9 mouse cellular contexts compared by ENCODE assay signal in the genomic region with DNA sequence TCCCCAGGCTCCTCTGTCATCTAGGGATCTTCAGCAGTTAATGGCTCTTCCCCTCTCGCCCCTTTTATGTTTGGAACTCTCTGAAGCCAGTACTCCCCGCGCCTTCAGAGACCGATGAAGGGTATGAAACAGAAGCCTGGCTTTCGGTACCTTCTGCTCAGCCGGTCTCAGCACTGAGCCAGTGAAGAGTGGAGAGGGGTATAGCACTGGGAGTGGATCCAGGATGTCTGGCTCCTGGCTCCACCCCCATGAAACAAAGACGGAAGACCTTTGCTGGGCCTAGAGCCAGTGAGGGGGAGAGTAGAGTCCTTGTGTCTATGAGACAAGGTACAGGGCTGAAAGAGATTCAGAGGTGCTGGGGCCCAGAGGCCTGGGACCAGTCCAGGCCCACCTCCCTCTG. TPM values are rescaled to one million over a fixed set of nuclear protein-coding genes. Genes with fewer than 3 reads are reported as not detected.
DNase-seq lines count a peak whose midpoint lies in the region; ATAC-seq and TF ChIP-seq lines count a peak whose summit lies in the region.
"Had no signal": no experiment of that assay in that cellular context is flagged by ENCODE, and none has a peak within 500 bp of the region (broad histone marks: within the 10 kb centered on the region; RNA-seq: fewer than 3 reads in every experiment).

No protein-coding gene starts in this region.

- H3K27me3 ChIP-seq in limb, embryonic 13.5 days, result no peaks in the 10 kb centered on the region
- no peaks in the 10 kb centered on the region for H3K27me3 ChIP-seq in small intestine, adult 2 months (ENCODE audit: control insufficient read depth, insufficient read depth, low read length)
- H3K27me3 ChIP-seq: neural tube, embryonic 12.5 days had no signal

- WGBS in limb, embryonic 13.5 days, result 65% methylated on average over 7 of the region's 7 CpGs
- 70% methylated on average over 7 of the region's 7 CpGs for WGBS in small intestine, adult 2 months

- TF ChIP-seq CTCF in brain, embryonic 14.5 days (IDR thresholded peaks at IDR 0.05; ENCODE audit: borderline replicate concordance, extremely low read depth, insufficient read depth, insufficient read length), result no peak
- no peak for TF ChIP-seq CTCF in small intestine, adult 2 months (IDR thresholded peaks at IDR 0.05; ENCODE audit: extremely low read depth, insufficient read length, insufficient replicate concordance, low read depth, low read length)

- H3K4me2 ChIP-seq in limb, embryonic 13.5 days (replicated peaks), result peak overlapping the region; percentile 21; the same call in 1 of the 2 replicates
- H3K4me2 ChIP-seq: neural tube, embryonic 12.5 days had no signal

- peak; percentile 52 to 60 for DNase-seq in cerebellum, postnatal 10 days
- DNase-seq in cerebellum, adult 9-11 months, result no peak
- DNase-seq in brain, embryonic 14.5 days (ENCODE audit: low read depth), result peak; percentile 77
- DNase-seq in heart, postnatal 36 days, result peak; percentile 54 to 59
- no peak for DNase-seq in spleen, postnatal 10 days (ENCODE audit: low spot score in 2 of 2)
- DNase-seq in frontal cortex, postnatal 10 days (ENCODE audit: low spot score in 2 of 2), result no peak

- no peak for TF ChIP-seq POLR2A in brain, embryonic 14.5 days (IDR thresholded peaks at IDR 0.05; ENCODE audit: borderline replicate concordance, extremely low read depth, insufficient read depth, insufficient read length, poor library complexity, severe bottlenecking)
- no peak for TF ChIP-seq POLR2A in small intestine, adult 2 months (IDR thresholded peaks at IDR 0.05; ENCODE audit: low read depth, low read length)

- H3K4me1 ChIP-seq in limb, embryonic 13.5 days, result peaks cover 13% of the 10 kb centered on the region
- H3K4me1 ChIP-seq in small intestine, adult 2 months (ENCODE audit: control insufficient read depth, insufficient read depth, insufficient read length, low read length), result peaks cover 4% of the 10 kb centered on the region; the same call in 1 of the 2 replicates
- H3K4me1 ChIP-seq: neural tube, embryonic 12.5 days had no signal

- H3K36me3 ChIP-seq in limb, embryonic 13.5 days, result no peaks in the 10 kb centered on the region
- H3K36me3 ChIP-seq in small intestine, adult 2 months (ENCODE audit: control insufficient read depth, insufficient read depth, low read length), result no peaks in the 10 kb centered on the region
- H3K36me3 ChIP-seq: neural tube, embryonic 12.5 days had no signal

- ATAC-seq in limb, embryonic 13.5 days (ENCODE audit: low FRiP score, low read depth), result peak; percentile 51; the same call in 1 of the 2 replicates

- no peaks in the 10 kb centered on the region for H3K9me3 ChIP-seq in limb, embryonic 13.5 days
- H3K9me3 ChIP-seq: neural tube, embryonic 12.5 days had no signal

- intact Hi-C loops in heart, postnatal 36 days (cut with DNase I), result loop anchor here (2.0 kb wide), 2 partner anchors 37 to 39 kb away; partner anchors contain the start of gene Zfp319

- peak overlapping the region; percentile 44; the same call in 1 of the 2 replicates for H3K27ac ChIP-seq in limb, embryonic 13.5 days
- no peak overlapping the region for H3K27ac ChIP-seq in small intestine, adult 2 months (ENCODE audit: insufficient read depth, low read depth, low read length)
- H3K27ac ChIP-seq: neural tube, embryonic 12.5 days had no signal

- no peak overlapping the region for H3K4me3 ChIP-seq in limb, embryonic 13.5 days
- H3K4me3 ChIP-seq in small intestine, adult 2 months (ENCODE audit: low read depth, low read length), result peak overlapping the region; percentile 35
- H3K4me3 ChIP-seq: neural tube, embryonic 12.5 days had no signal

- H3K9ac ChIP-seq in limb, embryonic 13.5 days, result no peak overlapping the region
- H3K9ac ChIP-seq: neural tube, embryonic 12.5 days had no signal

RNA-seq across cellular contexts. Expression of gene Cngb1, which starts 12.5 kb away (rescaled TPM):
- polyA plus RNA-seq in brain, embryonic 14.5 days (2012; rRNA removed), result 0.35 and 0.53 TPM in 2 replicates
- total RNA-seq in heart, postnatal 36 days (2021), result under 1 TPM; 0.64 to 0.98 TPM
- 0.31 and 0.61 TPM in 2 replicates for polyA plus RNA-seq in limb, embryonic 13.5 days (2015; fragmentation: Nextera tagmentation; extraction: Ambion mirVana)
- 0.13 and 0.15 TPM in 2 replicates for polyA plus RNA-seq in small intestine, adult 2 months (2012; rRNA removed)

RNA-seq across cellular contexts. Expression of gene Tepp, which starts 16.5 kb away (rescaled TPM):
- polyA plus RNA-seq in brain, embryonic 14.5 days (2012; rRNA removed), result 0.83 and 1.7 TPM in 2 replicates
- total RNA-seq in heart, postnatal 36 days (2021), result not detected
- 0.64 TPM in 1 of 2 replicates, not detected in the other for polyA plus RNA-seq in limb, embryonic 13.5 days (2015; fragmentation: Nextera tagmentation; extraction: Ambion mirVana)
- polyA plus RNA-seq in small intestine, adult 2 months (2012; rRNA removed), result not detected in 2 replicates
- polyA plus RNA-seq: neural tube, embryonic 12.5 days had no signal

RNA-seq across cellular contexts. Expression of gene Zfp319, which starts 37.9 kb away (rescaled TPM):
- 25.9 and 33.4 TPM in 2 replicates for polyA plus RNA-seq in brain, embryonic 14.5 days (2012; rRNA removed)
- total RNA-seq in heart, postnatal 36 days (2021), result 1 to 10 TPM; 8.1 to 8.7 TPM
- 10.0 and 11.1 TPM in 2 replicates for polyA plus RNA-seq in limb, embryonic 13.5 days (2015; fragmentation: Nextera tagmentation; extraction: Ambion mirVana)
- polyA plus RNA-seq in small intestine, adult 2 months (2012; rRNA removed), result 5.2 and 8.7 TPM in 2 replicates

RNA-seq across cellular contexts. Expression of gene Usb1, which starts 38.2 kb away (rescaled TPM):
- polyA plus RNA-seq in brain, embryonic 14.5 days (2012; rRNA removed), result 39.3 and 54.8 TPM in 2 replicates
- total RNA-seq in heart, postnatal 36 days (2021), result 10 to 100 TPM; 13.6 to 18.9 TPM
- 43.5 and 46.0 TPM in 2 replicates for polyA plus RNA-seq in limb, embryonic 13.5 days (2015; fragmentation: Nextera tagmentation; extraction: Ambion mirVana)
- polyA plus RNA-seq in small intestine, adult 2 months (2012; rRNA removed), result 13.4 and 21.2 TPM in 2 replicates

RNA-seq across cellular contexts. Expression of gene Mmp15, which starts 58.2 kb away (rescaled TPM):
- 20.7 and 34.4 TPM in 2 replicates for polyA plus RNA-seq in brain, embryonic 14.5 days (2012; rRNA removed)
- 10 to 100 TPM; 58.7 to 67.8 TPM for total RNA-seq in heart, postnatal 36 days (2021)
- 7.7 and 9.2 TPM in 2 replicates for polyA plus RNA-seq in limb, embryonic 13.5 days (2015; fragmentation: Nextera tagmentation; extraction: Ambion mirVana)
- polyA plus RNA-seq in small intestine, adult 2 months (2012; rRNA removed), result 19.7 and 28.7 TPM in 2 replicates

Comparison
In these comparisons a context has a peak if more than half of its experiments do, and no peak if none do; other contexts are left out.
1. DNase-seq: peak in cerebellum, postnatal 10 days (2 of 2), brain, embryonic 14.5 days (single experiment) and heart, postnatal 36 days (2 of 2); none in cerebellum, adult 9-11 months (single experiment), spleen, postnatal 10 days (0 of 2) and frontal cortex, postnatal 10 days (0 of 2).